Mouse (Mus musculus): ENCODE results near the gene Limk1. TPM values are rescaled to one million over a fixed set of nuclear protein-coding genes. Genes with fewer than 3 reads are reported as not detected.

Gene Limk1
- polyA plus RNA-seq, 1 experiment from 2014 or later: 6.7 TPM

DNA sequence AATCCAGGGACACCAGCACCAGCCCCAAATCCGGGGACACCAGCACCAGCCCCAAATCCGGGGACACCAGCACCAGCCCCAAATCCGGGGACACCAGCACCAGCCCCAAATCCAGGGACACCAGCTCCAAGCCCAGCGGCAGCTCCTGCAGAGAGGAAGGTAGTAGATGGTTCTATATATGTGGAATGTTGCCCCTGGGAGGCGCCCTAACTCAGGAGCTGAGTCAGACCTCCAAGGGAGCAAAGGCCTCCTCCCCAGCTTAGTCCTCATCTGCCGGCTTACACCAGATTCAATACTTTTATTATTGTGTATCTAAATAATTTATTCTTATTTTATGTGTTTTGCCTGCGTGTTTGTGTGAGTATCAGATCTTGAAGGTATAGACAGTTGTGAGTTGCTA lies 22.7 kb upstream of the Limk1 start:
- no peak for ATAC-seq (ENCODE audit: low FRiP score, low TSS enrichment)
- Histone ChIP-seq H3K9me3 (ENCODE audit: control insufficient read depth, low read length) (no peaks in the 10 kb centered on the region), H3K4me2 (replicated peaks; ENCODE audit: low read depth, low read length) (no peak overlapping the region), H3K36me3 (ENCODE audit: control insufficient read depth, insufficient read depth, low read length) (no peaks in the 10 kb centered on the region; the same call in 1 of the 2 replicates), H3K27me3 (ENCODE audit: control insufficient read depth, insufficient read depth, low read length) (no peaks in the 10 kb centered on the region), H3K27ac (ENCODE audit: low read depth, low read length) (no peak overlapping the region), H3K4me1 (ENCODE audit: control insufficient read depth, insufficient read depth, low read length) (no peaks in the 10 kb centered on the region), H3K4me3 (ENCODE audit: low read length) (no peak overlapping the region), H3K9ac (ENCODE audit: low read depth, low read length) (no peak overlapping the region)
- 62% methylated on average over 7 of the region's 7 CpGs for WGBS

DNA sequence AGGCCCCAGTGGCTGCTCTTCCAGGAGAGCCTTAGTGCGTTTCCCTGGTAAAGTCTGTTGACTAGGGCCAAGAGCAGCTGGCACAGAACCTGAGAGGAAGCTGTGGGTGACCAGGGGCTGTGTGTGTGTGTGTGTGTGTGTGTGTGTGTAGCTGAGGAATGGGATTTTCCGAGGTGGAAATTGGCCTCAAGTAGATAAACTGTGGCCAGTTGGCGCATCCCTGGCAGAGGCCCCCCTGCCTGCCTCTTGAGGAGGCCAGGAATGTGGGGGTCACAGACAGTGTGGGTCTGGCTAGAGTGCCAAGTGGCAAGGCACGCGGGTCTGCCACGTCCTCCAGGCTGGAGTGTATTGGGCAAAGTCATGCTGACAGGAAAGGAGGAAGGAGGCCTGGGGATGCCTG lies 20.9 kb upstream of the Limk1 start:
- Histone ChIP-seq H3K27ac (ENCODE audit: low read depth, low read length) (no peak overlapping the region), H3K36me3 (ENCODE audit: control insufficient read depth, insufficient read depth, low read length) (no peaks in the 10 kb centered on the region; the same call in 1 of the 2 replicates), H3K4me2 (replicated peaks; ENCODE audit: low read depth, low read length) (no peak overlapping the region), H3K27me3 (ENCODE audit: control insufficient read depth, insufficient read depth, low read length) (no peaks in the 10 kb centered on the region), H3K9me3 (ENCODE audit: control insufficient read depth, low read length) (no peaks in the 10 kb centered on the region), H3K9ac (ENCODE audit: low read depth, low read length) (no peak overlapping the region), H3K4me3 (ENCODE audit: low read length) (no peak overlapping the region), H3K4me1 (ENCODE audit: control insufficient read depth, insufficient read depth, low read length) (no peaks in the 10 kb centered on the region)
- no peak for ATAC-seq (ENCODE audit: low FRiP score, low TSS enrichment)
- WGBS: 45% methylated on average over 6 of the region's 6 CpGs

DNA sequence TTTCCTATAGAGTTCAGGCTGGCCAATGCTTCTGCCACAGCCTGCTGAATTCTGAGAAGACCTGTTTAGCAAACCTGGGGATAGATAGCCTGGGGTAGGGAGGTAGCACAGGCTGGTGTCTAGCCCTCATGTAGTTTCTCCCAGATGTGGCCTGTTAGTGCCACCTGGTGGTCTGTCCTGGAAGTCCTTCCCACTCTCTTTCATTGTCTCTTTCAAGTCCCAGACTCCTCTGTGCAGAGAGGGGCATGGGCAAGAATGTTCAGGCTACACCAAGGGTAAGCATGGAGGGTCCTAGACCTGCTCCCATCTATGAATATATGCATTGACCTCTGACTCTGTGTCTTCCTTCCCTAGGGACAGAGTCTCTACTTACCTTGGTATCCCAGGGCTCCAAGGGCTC lies 15.8 kb upstream of the Limk1 start:
- no peaks in the 10 kb centered on the region for H3K27me3 ChIP-seq (ENCODE audit: control insufficient read depth, insufficient read depth, low read length)
- ATAC-seq (ENCODE audit: low FRiP score, low TSS enrichment): peak; percentile 73
- no peak overlapping the region for H3K27ac ChIP-seq (ENCODE audit: low read depth, low read length)
- no peaks in the 10 kb centered on the region for H3K36me3 ChIP-seq (ENCODE audit: control insufficient read depth, insufficient read depth, low read length)
- H3K4me3 ChIP-seq (ENCODE audit: low read length): no peak overlapping the region
- no peak overlapping the region for H3K9ac ChIP-seq (ENCODE audit: low read depth, low read length)
- H3K9me3 ChIP-seq (ENCODE audit: control insufficient read depth, low read length): no peaks in the 10 kb centered on the region; the same call in 1 of the 2 replicates
- no peaks in the 10 kb centered on the region for H3K4me1 ChIP-seq (ENCODE audit: control insufficient read depth, insufficient read depth, low read length)
- no peak overlapping the region for H3K4me2 ChIP-seq (replicated peaks; ENCODE audit: low read depth, low read length)

DNA sequence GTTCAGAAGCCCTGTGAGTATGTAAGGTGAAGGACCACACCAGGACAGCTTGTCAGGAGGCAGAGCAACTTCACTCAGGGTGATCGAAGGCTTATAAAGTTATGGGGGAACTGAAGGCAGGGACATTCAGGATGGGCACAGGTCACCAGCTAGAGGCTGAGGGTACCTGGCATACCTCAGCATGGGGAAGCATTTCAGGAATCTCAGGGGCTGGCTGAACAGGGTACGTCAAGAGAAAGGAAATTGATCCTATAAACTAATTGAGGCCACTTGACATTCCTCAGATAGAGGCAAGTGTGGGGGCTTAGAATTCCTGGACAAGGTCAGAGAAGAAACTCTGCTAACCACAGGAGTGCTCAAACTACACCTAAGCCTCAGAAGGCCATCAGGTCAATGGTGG lies 7.1 kb upstream of the Limk1 start:
- H3K9ac ChIP-seq (ENCODE audit: low read depth, low read length): no peak overlapping the region
- no peak overlapping the region for H3K4me3 ChIP-seq (ENCODE audit: low read length)
- no peaks in the 10 kb centered on the region for H3K36me3 ChIP-seq (ENCODE audit: control insufficient read depth, insufficient read depth, low read length)
- H3K27me3 ChIP-seq (ENCODE audit: control insufficient read depth, insufficient read depth, low read length): no peaks in the 10 kb centered on the region
- WGBS: 61% methylated on average over 2 of the region's 2 CpGs
- H3K4me1 ChIP-seq (ENCODE audit: control insufficient read depth, insufficient read depth, low read length): no peaks in the 10 kb centered on the region
- H3K27ac ChIP-seq (ENCODE audit: low read depth, low read length): no peak overlapping the region
- ATAC-seq (ENCODE audit: low FRiP score, low TSS enrichment): no peak; the same call in 1 of the 2 replicates
- H3K9me3 ChIP-seq (ENCODE audit: control insufficient read depth, low read length): no peaks in the 10 kb centered on the region; the same call in 1 of the 2 replicates
- no peak overlapping the region for H3K4me2 ChIP-seq (replicated peaks; ENCODE audit: low read depth, low read length)

DNA sequence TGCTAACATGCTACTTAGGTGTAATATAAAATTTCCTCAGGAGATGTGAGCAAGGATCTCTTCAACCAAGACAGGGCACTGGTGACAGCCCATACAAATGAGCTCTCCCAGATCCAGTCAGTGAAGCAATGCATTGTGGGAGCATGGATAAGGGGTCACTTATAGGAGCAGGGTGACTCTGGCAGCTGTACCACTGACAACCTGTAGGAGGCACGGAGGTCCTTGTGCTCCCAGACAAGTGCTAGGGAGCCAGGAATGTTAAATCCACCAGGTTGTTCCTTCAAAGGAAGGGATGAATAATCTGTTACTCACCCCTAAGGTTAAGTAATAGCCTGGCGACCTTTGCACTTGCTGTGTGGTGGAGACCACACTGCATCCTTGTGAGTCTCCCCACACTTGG lies 6.7 kb upstream of the Limk1 start:
- H3K36me3 ChIP-seq (ENCODE audit: control insufficient read depth, insufficient read depth, low read length): no peaks in the 10 kb centered on the region
- no peak overlapping the region for H3K27ac ChIP-seq (ENCODE audit: low read depth, low read length)
- no peaks in the 10 kb centered on the region for H3K4me1 ChIP-seq (ENCODE audit: control insufficient read depth, insufficient read depth, low read length)
- ATAC-seq (ENCODE audit: low FRiP score, low TSS enrichment): no peak
- H3K27me3 ChIP-seq (ENCODE audit: control insufficient read depth, insufficient read depth, low read length): no peaks in the 10 kb centered on the region
- H3K4me2 ChIP-seq (replicated peaks; ENCODE audit: low read depth, low read length): no peak overlapping the region
- no peaks in the 10 kb centered on the region; the same call in 1 of the 2 replicates for H3K9me3 ChIP-seq (ENCODE audit: control insufficient read depth, low read length)
- 13% methylated on average over 2 of the region's 2 CpGs for whole genome bisulfite sequencing
- no peak overlapping the region for H3K4me3 ChIP-seq (ENCODE audit: low read length)
- H3K9ac ChIP-seq (ENCODE audit: low read depth, low read length): no peak overlapping the region

DNA sequence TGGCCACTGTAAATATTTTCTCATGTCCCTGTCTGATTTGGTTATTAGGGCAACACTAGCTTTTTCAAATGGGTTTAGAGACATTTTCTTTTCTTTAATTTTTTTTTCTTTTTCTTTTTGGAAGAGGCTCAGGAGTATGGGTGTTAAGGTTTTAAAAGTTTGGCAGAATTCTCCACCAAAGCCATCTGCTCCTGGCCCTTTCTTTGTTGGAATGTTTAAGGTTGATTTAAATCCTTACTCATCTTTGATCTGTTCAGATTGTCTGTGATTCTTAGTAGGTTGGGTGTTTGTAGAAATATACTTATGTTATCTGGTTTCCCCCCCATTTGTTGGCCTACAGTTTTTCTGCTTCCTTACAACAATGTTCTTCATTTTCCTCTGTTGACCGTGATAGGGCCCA lies 4.3 kb upstream of the Limk1 start:
- ATAC-seq (ENCODE audit: low FRiP score, low TSS enrichment): no peak
- Histone ChIP-seq H3K27ac (ENCODE audit: low read depth, low read length) (no peak overlapping the region), H3K4me3 (ENCODE audit: low read length) (no peak overlapping the region), H3K4me1 (ENCODE audit: control insufficient read depth, insufficient read depth, low read length) (peaks cover 6% of the 10 kb centered on the region; the same call in 1 of the 2 replicates), H3K9ac (ENCODE audit: low read depth, low read length) (no peak overlapping the region), H3K27me3 (ENCODE audit: control insufficient read depth, insufficient read depth, low read length) (no peaks in the 10 kb centered on the region), H3K36me3 (ENCODE audit: control insufficient read depth, insufficient read depth, low read length) (no peaks in the 10 kb centered on the region), H3K4me2 (replicated peaks; ENCODE audit: low read depth, low read length) (no peak overlapping the region), H3K9me3 (ENCODE audit: control insufficient read depth, low read length) (no peaks in the 10 kb centered on the region)
- WGBS: 78% methylated on average over 1 of the region's 1 CpGs

DNA sequence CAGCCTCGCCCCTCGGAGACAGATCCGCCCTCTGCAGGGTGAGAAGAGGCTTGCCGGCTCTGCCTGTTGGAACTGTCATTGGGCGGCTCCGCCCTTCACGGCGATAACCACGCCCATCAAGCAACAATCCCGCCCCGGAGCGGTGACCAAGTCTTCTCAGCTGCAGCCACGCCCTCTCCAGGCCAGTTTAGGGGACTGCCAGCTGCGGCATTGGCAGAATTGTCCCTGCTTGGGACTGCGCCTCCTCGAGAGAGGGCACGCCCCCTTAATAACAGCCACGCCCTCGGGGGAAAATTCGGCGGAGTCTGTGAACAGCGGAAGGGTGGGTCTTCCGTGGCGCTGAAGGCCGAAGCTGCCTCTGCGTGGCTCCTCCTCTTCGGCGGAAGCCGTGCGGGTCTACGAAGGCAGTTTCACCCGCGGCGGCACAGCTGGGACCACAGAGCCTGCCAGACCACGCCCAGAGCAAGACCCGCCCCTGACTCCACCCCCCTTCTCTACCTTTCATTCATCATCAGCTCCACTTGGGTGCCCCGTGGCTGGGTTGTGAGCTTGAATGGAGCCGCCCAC lies 403 bp upstream of the Limk1 start:
- peak; percentile 96 for ATAC-seq (ENCODE audit: low FRiP score, low TSS enrichment)
- H3K9me3 ChIP-seq (ENCODE audit: control insufficient read depth, low read length): no peaks in the 10 kb centered on the region
- 0 out of 2 replicates have a peak overlapping the region, but pooled peaks have one; percentile 24 for H3K27ac ChIP-seq (ENCODE audit: low read depth, low read length)
- WGBS: 2% methylated on average over 38 of the region's 38 CpGs
- 0 out of 2 replicates have a peak, but pooled peaks cover 6% of the 10 kb centered on the region for H3K36me3 ChIP-seq (ENCODE audit: control insufficient read depth, insufficient read depth, low read length)
- peaks cover 12% of the 10 kb centered on the region; the same call in 1 of the 2 replicates for H3K4me1 ChIP-seq (ENCODE audit: control insufficient read depth, insufficient read depth, low read length)
- H3K4me3 ChIP-seq (ENCODE audit: low read length): peak overlapping the region; percentile 71
- peak overlapping the region; percentile 78 for H3K9ac ChIP-seq (ENCODE audit: low read depth, low read length)
- no peaks in the 10 kb centered on the region for H3K27me3 ChIP-seq (ENCODE audit: control insufficient read depth, insufficient read depth, low read length)
- H3K4me2 ChIP-seq (replicated peaks; ENCODE audit: low read depth, low read length): peak overlapping the region; percentile 52

DNA sequence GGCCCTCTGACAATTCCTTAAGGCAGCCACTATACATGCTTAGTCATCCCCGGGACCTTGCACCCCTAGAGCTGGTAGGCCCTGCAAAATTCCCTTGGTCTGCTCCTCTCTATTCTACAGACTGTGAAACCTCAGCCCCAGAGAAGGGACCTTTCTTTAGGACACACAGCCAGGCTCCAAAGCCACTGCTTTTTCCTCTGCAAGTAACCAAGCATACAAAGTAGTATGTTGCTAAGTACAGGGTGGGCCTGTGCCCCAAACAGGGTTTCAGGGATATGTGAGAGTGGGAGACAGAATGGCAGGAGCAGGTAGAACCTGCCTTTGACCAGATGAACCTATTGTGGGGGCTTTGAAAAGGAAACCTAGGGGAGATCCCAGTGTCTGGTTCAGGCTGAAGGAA lies 1.2 kb downstream of the Limk1 start:
- H3K4me3 ChIP-seq (ENCODE audit: low read length): peak overlapping the region; percentile 71; the same call in 1 of the 2 replicates
- H3K9ac ChIP-seq (ENCODE audit: low read depth, low read length): no peak overlapping the region
- H3K4me1 ChIP-seq (ENCODE audit: control insufficient read depth, insufficient read depth, low read length): peaks cover 12% of the 10 kb centered on the region; the same call in 1 of the 2 replicates
- no peak overlapping the region for H3K27ac ChIP-seq (ENCODE audit: low read depth, low read length)
- 77% methylated on average over 1 of the region's 1 CpGs for WGBS
- no peaks in the 10 kb centered on the region for H3K9me3 ChIP-seq (ENCODE audit: control insufficient read depth, low read length)
- H3K36me3 ChIP-seq (ENCODE audit: control insufficient read depth, insufficient read depth, low read length): 0 out of 2 replicates have a peak, but pooled peaks cover 6% of the 10 kb centered on the region
- no peaks in the 10 kb centered on the region for H3K27me3 ChIP-seq (ENCODE audit: control insufficient read depth, insufficient read depth, low read length)
- ATAC-seq (ENCODE audit: low FRiP score, low TSS enrichment): no peak
- H3K4me2 ChIP-seq (replicated peaks; ENCODE audit: low read depth, low read length): peak overlapping the region; percentile 92; the same call in 1 of the 2 replicates

DNA sequence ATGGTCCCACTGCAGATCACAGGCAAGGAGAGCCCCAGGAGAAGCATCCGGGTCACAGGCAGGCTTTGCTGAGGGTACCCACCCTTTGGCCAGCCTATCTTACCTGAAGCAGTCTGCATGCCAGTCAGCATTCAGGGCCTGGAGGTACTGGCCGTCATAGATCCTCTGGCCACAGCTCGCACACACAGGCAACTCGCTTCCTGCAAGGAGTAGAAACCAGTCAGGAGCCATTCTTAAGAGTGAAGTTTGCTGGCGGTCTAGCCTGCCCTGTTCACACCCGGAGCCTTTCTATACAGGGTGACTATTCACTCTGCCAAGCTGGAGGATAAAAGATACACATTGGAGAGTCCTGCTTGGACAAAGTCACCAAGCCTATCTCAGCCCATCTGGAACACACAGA lies 1.9 kb downstream of the Limk1 start:
- Histone ChIP-seq H3K4me3 (ENCODE audit: low read length) (no peak overlapping the region), H3K36me3 (ENCODE audit: control insufficient read depth, insufficient read depth, low read length) (0 out of 2 replicates have a peak, but pooled peaks cover 6% of the 10 kb centered on the region), H3K4me1 (ENCODE audit: control insufficient read depth, insufficient read depth, low read length) (peaks cover 12% of the 10 kb centered on the region; the same call in 1 of the 2 replicates), H3K9ac (ENCODE audit: low read depth, low read length) (no peak overlapping the region), H3K27ac (ENCODE audit: low read depth, low read length) (no peak overlapping the region), H3K27me3 (ENCODE audit: control insufficient read depth, insufficient read depth, low read length) (no peaks in the 10 kb centered on the region), H3K9me3 (ENCODE audit: control insufficient read depth, low read length) (no peaks in the 10 kb centered on the region), H3K4me2 (replicated peaks; ENCODE audit: low read depth, low read length) (no peak overlapping the region)
- 92% methylated on average over 6 of the region's 6 CpGs for WGBS
- no peak for ATAC-seq (ENCODE audit: low FRiP score, low TSS enrichment)

Data from kidney, embryonic 14.5 days (tissue).